In the genomic region with DNA sequence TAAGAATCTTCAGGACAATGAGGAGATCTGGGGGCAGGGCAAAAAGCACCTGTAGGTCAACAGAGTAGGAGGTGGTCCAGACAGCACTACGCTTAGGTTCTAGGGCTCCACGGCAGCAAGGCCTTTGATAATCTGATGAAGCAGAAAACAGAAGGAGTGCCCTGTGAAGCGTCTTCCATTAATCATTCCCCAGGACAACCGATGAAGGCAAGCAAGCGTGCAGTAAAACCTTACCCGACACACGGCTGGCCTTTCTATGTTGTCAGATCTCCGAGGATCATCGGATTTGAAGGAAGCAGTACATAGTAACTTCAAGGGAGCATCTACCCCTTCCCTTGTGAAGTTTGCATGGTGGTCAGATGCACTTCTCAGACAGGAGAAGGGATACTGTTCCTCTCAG, we compare ENCODE assay signal across 27 mouse cellular contexts. TPM values are rescaled to one million over a fixed set of nuclear protein-coding genes. Genes with fewer than 3 reads are reported as not detected.
DNase-seq lines count a peak whose midpoint lies in the region; ATAC-seq lines count a peak whose summit lies in the region.
"Had no signal": no experiment of that assay in that cellular context is flagged by ENCODE, and none has a peak within 500 bp of the region (broad histone marks: within the 10 kb centered on the region; RNA-seq: fewer than 3 reads in every experiment).

No protein-coding gene starts in this region.

- peak; percentile 30 for DNase-seq in embryo, embryonic 10.5 days (ENCODE audit: low spot score)
- DNase-seq in embryo, embryonic 9.5 days (ENCODE audit: extremely low spot score): no peak
- peak; percentile 42 for DNase-seq in kidney, adult 9 months
- DNase-seq in kidney, postnatal 10 days: no peak
- peak; percentile 8 for DNase-seq in kidney, postnatal 14 days
- DNase-seq in retina, postnatal 1 day: peak; percentile 23
- DNase-seq: adrenal gland, adult 8-10 months; cerebellum, adult 2 months; cerebellum, postnatal 14 days; forebrain, postnatal 0 days; layer of hippocampus, postnatal 36 days; liver; lung, adult 2 months; lung, postnatal 10 days; thymus, adult 2 months; thymus, postnatal 36 days had no signal

- ATAC-seq in heart, embryonic 11.5 days (replicated peaks; ENCODE audit: insufficient number of reproducible peaks, low FRiP score, low TSS enrichment): no peak
- ATAC-seq: forebrain, postnatal 0 days; intestine, embryonic 16.5 days; midbrain, embryonic 15.5 days had no signal

- no peaks in the 10 kb centered on the region for H3K27me3 ChIP-seq in heart, embryonic 11.5 days (ENCODE audit: control insufficient read depth, insufficient read depth, low read length)
- H3K27me3 ChIP-seq: heart, embryonic 15.5 days; hindbrain, embryonic 12.5 days; midbrain, embryonic 15.5 days; neural tube, embryonic 12.5 days had no signal

- H3K4me2 ChIP-seq in heart, embryonic 11.5 days: no peak overlapping the region
- H3K4me2 ChIP-seq: heart, embryonic 15.5 days; hindbrain, embryonic 12.5 days; midbrain, embryonic 15.5 days; neural tube, embryonic 12.5 days had no signal

- no peaks in the 10 kb centered on the region for H3K4me1 ChIP-seq in heart, embryonic 11.5 days (ENCODE audit: control insufficient read depth, insufficient read depth, low read length)
- H3K4me1 ChIP-seq: heart, embryonic 15.5 days; hindbrain, embryonic 12.5 days; midbrain, embryonic 10.5 days; midbrain, embryonic 15.5 days; neural tube, embryonic 12.5 days had no signal

- no peaks in the 10 kb centered on the region for H3K36me3 ChIP-seq in heart, embryonic 11.5 days (ENCODE audit: control insufficient read depth, insufficient read depth, low read length)
- H3K36me3 ChIP-seq: G1E; heart, embryonic 15.5 days; hindbrain, embryonic 12.5 days; midbrain, embryonic 10.5 days; midbrain, embryonic 15.5 days; neural tube, embryonic 12.5 days had no signal

- no peaks in the 10 kb centered on the region for H3K9me3 ChIP-seq in heart, embryonic 11.5 days (replicated peaks; ENCODE audit: control insufficient read depth, low read length)
- H3K9me3 ChIP-seq: heart, embryonic 15.5 days; hindbrain, embryonic 12.5 days; midbrain, embryonic 15.5 days; neural tube, embryonic 12.5 days had no signal

- 71% methylated on average over 9 of the region's 9 CpGs for WGBS in heart, embryonic 11.5 days (ENCODE audit: insufficient replicate concordance)

- H3K9ac ChIP-seq in heart, embryonic 11.5 days (ENCODE audit: low read depth, low read length): no peak overlapping the region
- H3K9ac ChIP-seq: forebrain, postnatal 0 days; heart, embryonic 15.5 days; hindbrain, embryonic 12.5 days; liver, embryonic 14.5 days; midbrain, embryonic 15.5 days; neural tube, embryonic 12.5 days had no signal

- H3K27ac ChIP-seq in heart, embryonic 11.5 days (ENCODE audit: low read depth, low read length): no peak overlapping the region
- H3K27ac ChIP-seq: heart, embryonic 15.5 days; hindbrain, embryonic 12.5 days; liver, embryonic 14.5 days; macrophage; midbrain, embryonic 10.5 days; midbrain, embryonic 15.5 days; neural tube, embryonic 12.5 days had no signal

- no peak overlapping the region for H3K4me3 ChIP-seq in heart, embryonic 11.5 days (ENCODE audit: low read depth, low read length)
- H3K4me3 ChIP-seq: erythroblast, embryonic 14.5 days; heart, embryonic 15.5 days; hindbrain, embryonic 12.5 days; midbrain, embryonic 10.5 days; midbrain, embryonic 15.5 days; neural tube, embryonic 12.5 days had no signal

RNA-seq across cellular contexts. Expression of a gene that starts 46.3 kb away (rescaled TPM):
- 0.14 and 0.54 TPM in 2 replicates for polyA plus RNA-seq in heart, embryonic 11.5 days (2014; fragmentation: Nextera tagmentation; extraction: Ambion mirVana)
- polyA plus RNA-seq: erythroblast, embryonic 14.5 days; G1E; macrophage had no signal

Comparison
In these comparisons a context has a peak if more than half of its experiments do, and no peak if none do; other contexts are left out.
1. DNase-seq: peak in embryo, embryonic 10.5 days (single experiment), kidney, adult 9 months (single experiment), kidney, postnatal 14 days (single experiment) and retina, postnatal 1 day (single experiment); none in embryo, embryonic 9.5 days (single experiment) and kidney, postnatal 10 days (single experiment).